Mouse (Mus musculus) thymus, adult 2 months (tissue): ENCODE measurements around the gene Tfdp2.

Experiments
- CTCF ChIP-seq: fragments of 200-500 bp; IDR thresholded peaks from 2 replicates; pipeline ENCODE4 v1.5.1; 2012; ENCODE audit warnings: mild to moderate bottlenecking, control low read depth, low read length, moderate library complexity, borderline replicate concordance; ENCODE audit not compliant: control insufficient read depth, poor library complexity, insufficient read depth; ENCODE audit errors: extremely low read depth
- POLR2A ChIP-seq: fragments of 200-500 bp; IDR thresholded peaks from 2 replicates; pipeline ENCODE4 v1.6.1; 2012; ENCODE audit warnings: mild to moderate bottlenecking, low read length, control low read depth, moderate library complexity; ENCODE audit not compliant: control insufficient read depth, poor library complexity, insufficient read depth; ENCODE audit errors: extremely low read depth

DNA sequence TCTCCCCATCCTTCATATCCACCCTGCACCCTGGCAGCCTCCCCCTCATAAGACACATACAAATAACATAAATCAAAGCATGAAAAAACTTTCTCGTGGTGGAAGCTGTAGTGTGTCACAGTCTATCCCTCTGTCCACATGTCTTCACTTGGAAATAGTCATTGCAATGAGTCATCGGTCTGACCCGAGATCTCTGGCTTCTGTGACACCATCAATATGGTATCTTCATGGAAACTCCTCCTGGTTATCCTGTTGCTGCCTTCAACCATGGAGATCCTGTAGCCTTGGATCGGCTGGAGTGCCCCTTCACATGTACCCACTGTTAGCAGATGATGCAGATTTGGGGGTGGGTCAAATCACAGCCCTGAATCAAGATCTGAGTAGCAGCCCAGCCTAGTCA, 11.2 kb upstream of the Tfdp2 start:
- no peak for TF ChIP-seq CTCF
- TF ChIP-seq POLR2A: no peak
